Mouse (Mus musculus): ENCODE data around the gene Ralgps1.
"Not testable (repeated sequence)": the region's sequence is repeated elsewhere in the genome, so short reads cannot be mapped to it uniquely, and the experiment has no call there.

Ralgps1 gene

GRCm38 (mm10) chr2:33323043-33323625 lies 48.2 kb downstream of the Ralgps1 start:
- DNase-seq (ENCODE audit: extremely low spot score, low spot score): not testable (repeated sequence)

GRCm38 (mm10) chr2:33321641-33322040 lies 49.6 kb downstream of the Ralgps1 start:
- no peak for DNase-seq (ENCODE audit: extremely low spot score, low spot score)

GRCm38 (mm10) chr2:33321031-33321430 lies 50.3 kb downstream of the Ralgps1 start:
- DNase-seq (ENCODE audit: extremely low spot score, low spot score): no peak

DNA sequence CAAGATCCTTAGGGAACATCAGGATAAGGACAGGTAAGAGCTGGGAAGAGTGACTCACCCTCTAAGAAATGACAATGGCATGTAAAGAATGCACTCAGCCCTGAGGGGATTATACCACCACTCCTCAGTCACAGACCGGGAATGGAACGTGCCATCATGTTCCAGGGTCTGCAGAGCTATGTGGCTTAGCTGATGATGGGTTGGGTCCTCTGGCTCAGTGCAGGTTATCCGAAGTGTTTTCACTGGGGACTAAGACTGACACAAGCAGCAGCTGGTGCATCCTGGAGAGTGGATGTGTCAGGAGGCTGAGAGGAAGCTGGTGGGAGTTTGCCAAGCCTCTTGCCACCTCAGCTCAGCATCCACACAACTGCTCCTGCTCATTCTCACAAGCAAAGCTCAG lies 50.7 kb downstream of the Ralgps1 start:
- DNase-seq (ENCODE audit: extremely low spot score, low spot score): no peak

DNA sequence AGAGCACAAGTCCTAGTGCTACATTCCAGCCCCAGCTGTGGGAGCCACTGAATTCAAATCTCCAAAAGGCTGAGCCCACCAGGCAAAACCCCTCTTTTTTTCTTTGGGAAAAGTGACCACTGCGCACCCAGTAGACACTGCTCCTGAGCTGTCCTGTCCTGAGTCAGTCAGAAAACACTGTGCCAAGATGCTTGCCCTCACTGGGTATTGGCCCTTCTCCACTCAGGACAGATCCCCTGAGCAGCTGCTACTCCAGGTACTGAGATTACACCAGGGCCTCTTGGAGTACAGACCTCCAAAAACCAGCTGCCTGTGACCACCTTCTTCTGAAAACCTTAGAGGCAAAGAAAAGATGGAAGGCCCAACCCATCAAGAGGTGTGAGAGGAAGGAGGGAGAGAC lies 51.4 kb downstream of the Ralgps1 start:
- DNase-seq (ENCODE audit: extremely low spot score, low spot score): no peak

- DNase-seq (ENCODE audit: extremely low spot score, low spot score): no peak
These were observed 51.8 kb downstream of the Ralgps1 start for GRCm38 (mm10) chr2:33319455-33319854.

DNA sequence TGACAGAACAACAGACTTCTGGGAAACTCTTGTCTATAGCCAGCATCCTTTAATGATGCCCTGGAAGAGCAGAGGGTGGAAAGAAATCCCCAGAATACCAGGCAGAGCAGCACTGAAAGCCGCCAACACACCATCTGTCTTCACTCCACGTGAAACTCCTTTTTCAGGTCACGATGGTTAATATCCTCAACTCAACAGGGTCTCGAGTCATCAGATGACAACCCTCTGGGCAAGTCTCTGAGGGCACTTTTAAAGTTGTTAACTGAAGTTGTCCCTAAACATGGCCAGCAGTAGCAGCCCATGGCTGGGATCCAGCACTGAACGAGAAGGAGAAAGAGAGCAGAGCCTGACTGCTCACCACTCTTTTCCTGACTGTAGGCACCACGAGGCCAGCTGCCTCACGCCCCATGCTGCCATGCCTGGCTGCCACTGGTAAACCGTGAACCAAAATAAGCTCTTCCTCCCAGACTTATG lies 52.8 kb downstream of the Ralgps1 start:
- no peak for DNase-seq (ENCODE audit: extremely low spot score, low spot score)

DNA sequence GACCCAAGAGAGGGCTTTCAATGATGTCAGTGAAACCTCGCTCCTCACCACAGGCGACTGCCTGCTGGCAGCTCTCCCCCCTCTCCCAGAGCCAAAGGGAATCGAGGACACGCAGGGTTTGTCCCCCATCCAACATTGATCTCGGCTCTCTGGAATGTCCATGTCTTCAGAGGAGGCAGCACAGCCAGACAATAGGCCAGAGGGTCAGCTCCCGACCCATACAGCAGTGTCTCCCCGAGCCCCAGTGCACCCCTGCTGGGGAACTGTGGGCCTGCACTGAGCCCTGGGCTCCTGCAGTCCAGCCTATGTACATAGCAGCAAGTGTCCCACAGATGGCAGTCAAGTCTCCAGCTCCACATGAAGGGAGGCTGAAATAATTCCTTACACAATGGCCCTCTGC lies 54.8 kb downstream of the Ralgps1 start:
- peak; percentile 67 for DNase-seq (ENCODE audit: extremely low spot score, low spot score)

DNA sequence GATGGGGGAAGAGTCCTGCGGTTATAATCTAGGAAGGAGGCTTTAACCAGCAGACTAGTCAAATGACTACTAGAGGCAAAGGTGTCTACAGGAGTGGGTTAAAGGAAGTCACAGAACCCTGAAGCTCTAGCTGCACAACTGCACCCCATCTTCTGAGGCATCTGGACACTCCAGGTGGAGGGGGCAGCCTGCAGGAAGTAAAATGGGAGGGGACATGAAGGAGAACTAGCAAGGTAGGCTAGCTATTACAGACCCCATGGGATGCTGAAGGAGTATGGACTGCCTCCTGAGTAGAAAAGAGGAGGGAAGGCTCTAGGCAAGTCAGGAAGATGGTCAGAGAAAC lies 55.3 kb downstream of the Ralgps1 start:
- DNase-seq (ENCODE audit: extremely low spot score, low spot score): no peak

DNA sequence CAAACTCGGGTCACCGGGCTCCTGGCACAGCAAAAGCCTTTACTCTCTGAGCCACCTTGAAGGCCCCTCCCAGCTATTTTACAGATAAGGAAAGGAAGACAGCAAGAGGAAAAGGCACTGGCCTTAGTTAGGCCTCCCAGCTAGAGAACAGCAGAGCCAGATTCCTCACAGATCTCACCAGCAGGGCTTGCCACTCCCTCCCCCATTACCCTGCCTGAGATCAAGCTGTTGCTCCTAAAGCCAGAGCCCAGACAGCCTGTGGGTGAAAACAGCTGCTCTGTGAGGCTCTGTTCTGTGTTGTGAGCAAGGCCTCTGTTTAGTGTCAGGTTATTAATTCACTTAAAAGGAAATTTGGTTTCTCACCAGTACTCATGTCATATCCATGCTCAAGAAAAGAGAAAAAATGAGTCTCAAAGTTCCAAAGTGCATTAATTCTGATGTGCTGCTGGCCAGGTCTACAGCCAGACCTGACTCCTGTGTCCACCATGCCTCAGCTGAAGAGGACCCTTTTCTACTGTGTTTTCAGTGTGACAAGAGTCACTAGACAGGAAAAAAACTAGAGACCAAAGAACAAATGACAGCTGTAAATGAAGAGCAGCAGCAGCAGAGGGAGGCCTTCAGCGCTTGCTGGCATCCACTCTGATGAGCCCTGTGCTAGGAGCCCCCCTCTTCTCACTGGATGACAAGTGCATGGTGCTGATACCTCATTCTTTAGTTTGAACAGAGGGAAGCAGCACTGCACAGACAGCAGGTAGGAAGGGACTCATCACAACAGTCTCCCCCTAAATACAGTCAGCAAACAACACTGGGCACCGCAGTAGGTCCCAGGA lies 55.8 kb downstream of the Ralgps1 start:
- no peak for DNase-seq (ENCODE audit: extremely low spot score, low spot score)

GRCm38 (mm10) chr2:33309426-33309825 lies 61.9 kb downstream of the Ralgps1 start:
- DNase-seq (ENCODE audit: extremely low spot score, low spot score): no peak

DNA sequence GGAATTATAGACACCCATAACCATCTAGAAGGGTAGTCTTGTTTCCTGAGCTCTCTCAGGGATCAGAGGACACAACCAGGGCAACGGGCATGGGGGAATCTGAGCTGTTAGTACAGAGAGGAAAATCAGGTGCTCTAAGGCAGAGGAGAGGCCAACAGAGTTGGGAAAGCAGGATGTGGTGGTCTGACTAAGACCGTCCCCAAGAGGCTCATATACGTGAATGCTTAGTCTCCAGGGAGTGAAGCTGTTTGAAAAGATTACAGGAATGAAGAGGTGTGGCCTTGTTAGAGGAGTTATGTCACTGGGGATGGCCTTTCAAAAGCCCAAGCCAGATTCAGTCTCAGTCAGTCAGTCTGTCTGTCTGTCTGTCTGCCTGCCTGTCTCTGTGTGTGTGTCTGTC lies 64.7 kb downstream of the Ralgps1 start:
- DNase-seq (ENCODE audit: extremely low spot score, low spot score): no peak

DNA sequence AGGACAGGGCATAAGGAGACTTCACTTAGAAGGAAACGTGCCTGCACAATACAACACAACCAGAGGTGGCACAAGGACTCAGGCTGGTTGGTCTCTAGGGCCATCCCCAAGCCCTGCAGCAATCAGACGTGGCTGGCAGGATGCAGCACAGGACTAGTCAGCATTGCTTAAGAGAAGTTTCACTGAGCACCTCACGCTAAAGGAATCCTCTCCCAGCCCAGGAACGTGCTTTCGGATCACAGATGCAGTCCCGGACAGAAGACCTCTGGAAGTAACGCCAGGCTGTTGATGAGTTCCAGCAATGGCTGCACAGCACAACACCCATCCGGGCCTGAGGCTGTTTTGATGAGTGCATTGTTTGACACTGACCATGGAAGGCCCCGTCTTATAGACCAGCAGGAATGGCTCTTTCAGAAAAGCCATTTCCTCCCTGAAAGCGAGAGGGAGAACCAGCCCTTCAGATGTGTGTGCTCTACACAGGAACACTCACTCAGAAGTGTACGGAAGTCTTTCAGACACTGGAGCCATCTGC lies 67.8 kb downstream of the Ralgps1 start:
- no peak for DNase-seq (ENCODE audit: extremely low spot score, low spot score)

- DNase-seq (ENCODE audit: extremely low spot score, low spot score): no peak
These were observed 68.5 kb downstream of the Ralgps1 start for GRCm38 (mm10) chr2:33302828-33303227.

- no peak for DNase-seq (ENCODE audit: extremely low spot score, low spot score)
These were observed 68.9 kb downstream of the Ralgps1 start for GRCm38 (mm10) chr2:33302405-33302804.

GRCm38 (mm10) chr2:33300371-33301046 lies 70.8 kb downstream of the Ralgps1 start:
- DNase-seq (ENCODE audit: extremely low spot score, low spot score): no peak

GRCm38 (mm10) chr2:33298928-33299327 lies 72.4 kb downstream of the Ralgps1 start:
- DNase-seq (ENCODE audit: extremely low spot score, low spot score): no peak

DNA sequence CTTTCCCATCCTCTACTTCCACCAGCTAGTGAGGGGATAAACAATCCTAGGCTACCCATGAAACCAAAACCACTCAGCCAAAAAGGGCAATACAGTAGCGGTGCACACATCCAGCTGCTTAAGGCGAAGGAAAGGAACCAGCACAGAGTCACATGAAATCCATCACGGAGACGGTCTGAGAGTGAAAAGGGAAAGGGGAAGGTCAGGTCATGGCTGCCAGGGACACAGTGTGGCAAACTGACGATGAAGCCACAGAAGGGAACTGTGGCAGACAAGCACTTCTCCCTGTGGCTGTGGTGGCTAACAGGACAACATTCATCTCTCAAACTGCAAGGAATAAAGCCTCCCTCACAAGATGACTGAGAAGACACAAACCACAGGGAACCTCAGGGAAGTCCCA lies 76.2 kb downstream of the Ralgps1 start:
- DNase-seq (ENCODE audit: extremely low spot score, low spot score): no peak

DNA sequence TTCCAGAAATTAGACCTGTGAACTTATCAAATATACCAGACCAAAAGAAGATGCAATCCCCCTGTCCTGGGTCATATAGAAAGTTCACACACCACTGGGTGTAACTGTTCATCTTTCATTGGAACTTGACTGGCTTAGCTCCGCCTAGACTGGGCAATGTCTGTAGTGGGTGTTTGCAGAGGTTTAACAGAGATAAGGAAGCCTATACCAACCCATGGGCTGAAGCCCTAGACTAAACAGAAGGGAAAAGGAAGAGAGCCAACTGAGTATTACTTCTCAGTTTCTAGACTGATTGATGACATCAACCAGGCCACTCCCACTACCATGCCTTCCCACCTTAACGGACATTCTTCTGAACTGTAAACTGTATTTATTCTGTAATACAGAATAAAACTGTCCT lies 79.2 kb downstream of the Ralgps1 start:
- no peak for DNase-seq (ENCODE audit: extremely low spot score, low spot score)

- DNase-seq (ENCODE audit: extremely low spot score, low spot score): no peak
These were observed 80.8 kb downstream of the Ralgps1 start for GRCm38 (mm10) chr2:33290491-33290890.

DNA sequence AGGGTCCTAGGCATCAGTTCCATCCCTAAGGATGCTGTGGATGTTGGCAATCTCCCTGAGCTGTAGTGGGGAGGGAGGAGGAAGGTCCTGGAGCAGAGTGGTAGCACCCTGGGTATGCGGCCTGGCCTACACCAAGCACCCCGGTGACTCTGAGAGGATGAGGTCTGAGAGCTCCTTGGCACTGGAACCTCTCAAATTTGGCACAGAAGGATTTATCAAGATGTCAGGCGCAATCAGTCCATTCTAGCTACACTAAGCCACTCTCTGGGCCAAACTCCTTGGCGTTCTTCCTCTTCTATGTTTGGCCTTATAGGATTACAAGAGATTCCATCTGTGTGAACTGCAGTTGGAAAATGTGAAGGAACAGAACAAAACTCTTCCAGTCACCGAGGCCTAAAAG lies 82.4 kb downstream of the Ralgps1 start:
- no peak for DNase-seq (ENCODE audit: extremely low spot score, low spot score)

DNA sequence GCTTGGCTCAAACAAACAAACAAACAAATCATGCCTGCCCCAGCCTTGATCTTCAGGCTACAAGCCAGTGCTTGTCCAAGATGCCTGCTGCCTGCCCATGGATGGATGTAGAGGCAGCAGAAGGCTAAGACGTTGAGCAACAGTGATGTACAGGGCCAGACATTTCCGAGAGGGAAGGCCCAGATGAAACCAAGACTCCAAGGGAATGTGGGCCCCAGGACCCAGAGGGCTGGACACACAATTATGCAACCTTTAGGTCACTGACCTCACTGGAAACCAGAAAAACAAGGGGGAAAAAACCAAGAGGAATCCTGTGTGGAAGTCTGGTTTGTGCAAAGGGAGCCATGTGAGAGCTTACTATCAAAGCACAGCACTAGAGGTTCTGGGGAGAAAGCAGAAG lies 87.6 kb downstream of the Ralgps1 start:
- DNase-seq (ENCODE audit: extremely low spot score, low spot score): no peak

Data from neural tube, embryonic 10.5 days (tissue).